Mouse (Mus musculus): ENCODE results near the gene Praf2.

The Praf2 gene

GRCm38 (mm10) chrX:7778450-7779244, 50.4 kb downstream of the Praf2 start:
- DNase-seq (ENCODE audit: low read depth, low spot score): no peak

- DNase-seq (ENCODE audit: low read depth, low spot score): no peak
These were observed 51.1 kb downstream of the Praf2 start for GRCm38 (mm10) chrX:7779294-7779693.

All from A20 (cell line).